Mouse (Mus musculus): ENCODE measurements around the gene Cdc42bpg. TPM values are rescaled to one million over a fixed set of nuclear protein-coding genes. Genes with fewer than 3 reads are reported as not detected.
A peak's percentile ranks its signal among the peaks of the same experiment; 100 is the strongest.

Cdc42bpg gene
- polyA plus RNA-seq, 1 experiment from 2014 or later: 1.3 TPM

DNA sequence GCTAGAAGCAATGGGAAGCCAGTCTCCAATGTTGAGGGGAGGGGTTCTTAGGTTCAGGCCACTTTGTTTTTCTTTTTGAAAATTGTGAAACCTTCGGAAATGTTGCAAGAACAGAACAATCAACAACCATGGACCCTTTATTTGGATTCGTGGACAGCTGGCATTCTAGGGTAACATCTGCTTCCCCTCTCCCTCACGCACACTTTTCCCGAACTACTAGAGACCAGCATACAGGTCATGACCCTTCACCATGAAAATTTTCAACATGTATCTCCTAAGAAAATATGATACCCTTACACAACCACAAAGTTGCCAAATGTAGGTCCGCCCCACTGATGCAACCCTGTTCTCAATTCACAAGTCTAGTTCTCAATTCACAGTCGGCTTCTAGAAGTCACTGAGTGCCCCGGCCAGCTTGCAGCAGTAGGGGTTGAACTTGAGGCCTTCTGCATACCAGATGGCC is 37.6 kb upstream of the Cdc42bpg start:
- WGBS: 78% methylated on average over 7 of the region's 7 CpGs
- ATAC-seq (ENCODE audit: insufficient read depth, low FRiP score, low read depth): no peak

DNA sequence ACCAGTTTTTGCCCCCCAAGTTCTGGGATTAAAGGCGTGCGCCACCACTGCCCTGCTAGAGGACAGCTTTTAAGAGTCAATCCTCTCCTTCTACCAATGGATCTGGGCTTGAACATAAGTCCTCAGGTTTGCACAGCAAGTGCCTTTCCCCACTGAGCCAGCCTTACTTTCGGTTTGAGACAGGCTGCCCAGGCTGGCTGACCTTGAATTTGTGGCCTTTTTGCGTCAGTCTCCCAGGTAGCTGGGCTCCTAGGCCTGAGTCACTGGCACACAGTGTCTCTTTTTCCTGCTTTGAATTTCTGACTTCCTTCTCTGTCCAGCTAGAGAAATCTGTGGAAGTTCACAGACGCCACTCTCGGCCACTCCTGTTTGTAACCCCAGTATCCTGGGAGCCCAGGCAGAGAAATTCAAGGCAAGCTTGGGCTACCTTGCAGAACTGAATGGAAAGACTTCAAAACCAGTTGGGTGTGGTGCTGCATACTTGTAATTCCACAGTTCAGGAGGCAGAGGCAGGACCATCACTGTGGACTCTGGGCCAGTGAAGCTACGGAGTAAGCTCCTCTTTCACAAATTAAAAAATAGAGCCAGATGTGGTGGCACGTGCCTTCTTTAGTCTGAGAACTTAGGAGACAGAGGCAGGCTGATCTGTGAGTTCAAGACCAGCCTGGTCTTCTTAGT is 36.3 kb upstream of the Cdc42bpg start:
- WGBS: 80% methylated on average over 8 of the region's 8 CpGs
- no peak overlapping the region for H3K27ac ChIP-seq
- ATAC-seq (ENCODE audit: insufficient read depth, low FRiP score, low read depth): no peak
- no peaks in the 10 kb centered on the region for H3K27me3 ChIP-seq (replicated peaks)
- no peaks in the 10 kb centered on the region for H3K9me3 ChIP-seq
- H3K36me3 ChIP-seq: no peaks in the 10 kb centered on the region
- no peak overlapping the region for H3K9ac ChIP-seq
- no peak overlapping the region for H3K4me2 ChIP-seq
- peaks cover 6% of the 10 kb centered on the region; the same call in 1 of the 2 replicates for H3K4me1 ChIP-seq
- no peak overlapping the region for H3K4me3 ChIP-seq (replicated peaks)

More for the DNA sequence above, 37.6 kb upstream of the Cdc42bpg start:
- Histone ChIP-seq H3K9ac (no peak overlapping the region), H3K9me3 (no peaks in the 10 kb centered on the region), H3K27me3 (replicated peaks) (no peaks in the 10 kb centered on the region), H3K4me3 (replicated peaks) (no peak overlapping the region), H3K4me1 (peaks cover 6% of the 10 kb centered on the region; the same call in 1 of the 2 replicates), H3K27ac (no peak overlapping the region), H3K4me2 (no peak overlapping the region), H3K36me3 (no peaks in the 10 kb centered on the region)

DNA sequence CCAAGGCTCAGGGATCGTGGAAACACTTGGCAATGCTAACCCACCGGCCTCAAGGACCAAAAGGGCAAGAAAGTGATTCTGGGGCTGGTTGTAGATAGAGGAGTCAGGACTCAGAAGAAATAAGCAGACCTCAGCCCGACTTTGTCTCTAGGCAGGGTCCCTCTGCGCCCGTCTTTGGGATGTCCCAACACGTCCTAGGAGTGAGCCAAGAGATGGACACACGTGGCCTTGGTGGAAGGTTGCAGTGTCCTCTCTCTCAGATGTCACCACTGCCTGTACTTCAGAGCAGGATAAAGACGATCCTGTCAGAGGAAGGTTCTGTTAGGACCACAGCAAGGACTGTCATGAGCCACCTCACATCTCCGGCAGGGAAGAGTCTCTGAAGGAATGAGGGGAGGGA is 35.6 kb upstream of the Cdc42bpg start:
- no peak overlapping the region for H3K9ac ChIP-seq
- WGBS: 58% methylated on average over 9 of the region's 9 CpGs
- no peak overlapping the region for H3K4me2 ChIP-seq
- no peaks in the 10 kb centered on the region for H3K27me3 ChIP-seq (replicated peaks)
- peaks cover 9% of the 10 kb centered on the region for H3K4me1 ChIP-seq
- H3K36me3 ChIP-seq: no peaks in the 10 kb centered on the region
- no peak overlapping the region for H3K27ac ChIP-seq
- no peak for ATAC-seq (ENCODE audit: insufficient read depth, low FRiP score, low read depth)
- H3K4me3 ChIP-seq (replicated peaks): no peak overlapping the region
- H3K9me3 ChIP-seq: no peaks in the 10 kb centered on the region

DNA sequence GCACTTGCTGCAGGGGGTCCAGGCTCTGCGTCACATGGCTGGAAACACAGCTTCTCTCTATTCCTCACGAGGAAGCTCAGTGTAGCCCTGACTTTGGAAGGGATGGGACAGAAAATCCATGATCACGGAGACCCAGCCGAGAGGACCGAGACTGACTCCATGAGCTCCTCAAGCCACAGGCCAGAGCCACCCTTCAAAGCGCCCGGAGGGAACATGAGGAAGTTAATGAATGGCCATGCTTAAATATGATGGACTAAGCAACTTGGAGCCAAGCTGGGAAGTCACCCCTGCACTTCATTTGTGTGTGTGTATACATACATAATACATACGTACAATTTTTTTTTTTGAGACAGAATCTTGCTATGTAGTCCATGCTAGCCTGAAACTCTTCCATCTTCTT is 35.0 kb upstream of the Cdc42bpg start:
- no peak overlapping the region for H3K4me3 ChIP-seq (replicated peaks)
- no peak for ATAC-seq (ENCODE audit: insufficient read depth, low FRiP score, low read depth)
- peaks cover 12% of the 10 kb centered on the region for H3K4me1 ChIP-seq
- H3K9ac ChIP-seq: no peak overlapping the region
- 32% methylated on average over 8 of the region's 8 CpGs for WGBS
- H3K36me3 ChIP-seq: no peaks in the 10 kb centered on the region
- no peak overlapping the region for H3K27ac ChIP-seq
- H3K9me3 ChIP-seq: no peaks in the 10 kb centered on the region
- H3K27me3 ChIP-seq (replicated peaks): no peaks in the 10 kb centered on the region
- H3K4me2 ChIP-seq: no peak overlapping the region

DNA sequence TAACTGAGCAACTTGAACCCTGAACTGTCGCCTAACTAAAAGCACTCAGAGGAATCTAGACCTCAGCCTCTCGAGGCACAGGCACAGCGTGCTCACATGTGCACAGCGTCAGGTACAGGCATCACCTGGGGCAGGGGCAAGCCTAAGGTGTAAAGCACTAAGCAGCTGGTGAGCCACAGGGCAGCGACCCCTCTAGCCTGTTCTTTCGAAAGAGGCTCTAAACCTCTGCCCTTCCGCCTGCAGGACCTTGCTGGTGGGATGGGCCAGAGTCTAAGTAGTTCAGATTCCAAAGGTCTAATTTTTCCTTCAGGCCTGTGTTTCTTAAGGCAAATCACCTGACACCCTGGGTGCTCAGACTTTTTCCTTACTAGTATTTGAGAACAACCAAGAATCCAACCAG is 34.2 kb upstream of the Cdc42bpg start:
- no peak overlapping the region for H3K27ac ChIP-seq
- WGBS: 64% methylated on average over 7 of the region's 7 CpGs

DNA sequence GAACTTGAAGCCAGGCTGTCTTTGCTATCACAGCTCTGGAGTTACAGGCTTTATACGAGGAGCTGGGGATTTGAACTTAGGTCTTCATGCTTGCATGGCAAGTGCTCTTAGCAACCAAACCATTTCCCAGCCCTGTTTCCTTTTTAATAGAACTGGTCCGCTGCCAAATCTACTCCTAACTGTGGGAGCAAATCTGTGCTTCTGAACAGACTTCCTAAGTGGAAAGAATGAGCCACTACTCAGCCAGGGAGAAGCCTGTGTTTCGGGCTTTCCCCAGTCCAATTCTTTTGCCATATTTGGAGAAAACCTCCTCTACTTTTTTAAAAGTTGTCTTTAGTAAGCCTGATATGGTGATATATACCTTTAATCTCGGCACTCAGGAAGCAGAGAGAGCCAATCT is 33.5 kb upstream of the Cdc42bpg start:
- ATAC-seq (ENCODE audit: insufficient read depth, low FRiP score, low read depth): no peak
- H3K27ac ChIP-seq: 0 out of 2 replicates have a peak overlapping the region, but pooled peaks have one; percentile 3
- 73% methylated on average over 4 of the region's 4 CpGs for WGBS

More for the DNA sequence above, 34.2 kb upstream of the Cdc42bpg start:
- H3K9me3 ChIP-seq: no peaks in the 10 kb centered on the region
- H3K27me3 ChIP-seq (replicated peaks): no peaks in the 10 kb centered on the region
- no peak overlapping the region for H3K9ac ChIP-seq
- no peak for ATAC-seq (ENCODE audit: insufficient read depth, low FRiP score, low read depth)
- no peak overlapping the region for H3K4me3 ChIP-seq (replicated peaks)
- H3K4me1 ChIP-seq: peaks cover 12% of the 10 kb centered on the region
- H3K4me2 ChIP-seq: no peak overlapping the region
- H3K36me3 ChIP-seq: no peaks in the 10 kb centered on the region

DNA sequence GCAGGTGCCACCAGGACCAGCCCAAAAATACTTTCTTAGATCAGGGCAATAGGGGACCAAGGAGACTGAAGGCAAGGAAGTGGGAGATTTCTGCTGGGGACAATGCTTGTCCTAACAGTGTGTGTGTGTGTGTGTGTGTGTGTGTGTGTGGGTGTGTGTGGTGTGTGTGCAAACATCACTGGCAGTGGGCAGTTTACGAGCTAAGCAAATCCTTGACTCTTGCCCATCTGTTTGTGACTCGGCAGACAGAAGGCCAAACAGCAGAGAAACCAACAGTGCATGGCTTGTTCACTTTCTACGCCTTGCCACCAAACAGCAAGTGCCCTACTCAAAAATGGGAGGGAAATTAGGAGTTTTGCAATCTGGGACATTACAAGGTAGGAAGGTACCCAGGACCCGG is 32.7 kb upstream of the Cdc42bpg start:
- no peaks in the 10 kb centered on the region for H3K27me3 ChIP-seq (replicated peaks)
- H3K4me3 ChIP-seq (replicated peaks): no peak overlapping the region
- no peak overlapping the region for H3K9ac ChIP-seq
- no peaks in the 10 kb centered on the region for H3K9me3 ChIP-seq
- no peaks in the 10 kb centered on the region for H3K36me3 ChIP-seq
- H3K4me1 ChIP-seq: peaks cover 21% of the 10 kb centered on the region
- WGBS: 74% methylated on average over 4 of the region's 4 CpGs
- H3K27ac ChIP-seq: no peak overlapping the region
- ATAC-seq (ENCODE audit: insufficient read depth, low FRiP score, low read depth): no peak
- no peak overlapping the region for H3K4me2 ChIP-seq

More for the DNA sequence above, 33.5 kb upstream of the Cdc42bpg start:
- H3K4me3 ChIP-seq (replicated peaks): no peak overlapping the region
- H3K9ac ChIP-seq: no peak overlapping the region
- no peak overlapping the region for H3K4me2 ChIP-seq
- H3K36me3 ChIP-seq: no peaks in the 10 kb centered on the region
- no peaks in the 10 kb centered on the region for H3K27me3 ChIP-seq (replicated peaks)
- no peaks in the 10 kb centered on the region for H3K9me3 ChIP-seq
- H3K4me1 ChIP-seq: peaks cover 12% of the 10 kb centered on the region

DNA sequence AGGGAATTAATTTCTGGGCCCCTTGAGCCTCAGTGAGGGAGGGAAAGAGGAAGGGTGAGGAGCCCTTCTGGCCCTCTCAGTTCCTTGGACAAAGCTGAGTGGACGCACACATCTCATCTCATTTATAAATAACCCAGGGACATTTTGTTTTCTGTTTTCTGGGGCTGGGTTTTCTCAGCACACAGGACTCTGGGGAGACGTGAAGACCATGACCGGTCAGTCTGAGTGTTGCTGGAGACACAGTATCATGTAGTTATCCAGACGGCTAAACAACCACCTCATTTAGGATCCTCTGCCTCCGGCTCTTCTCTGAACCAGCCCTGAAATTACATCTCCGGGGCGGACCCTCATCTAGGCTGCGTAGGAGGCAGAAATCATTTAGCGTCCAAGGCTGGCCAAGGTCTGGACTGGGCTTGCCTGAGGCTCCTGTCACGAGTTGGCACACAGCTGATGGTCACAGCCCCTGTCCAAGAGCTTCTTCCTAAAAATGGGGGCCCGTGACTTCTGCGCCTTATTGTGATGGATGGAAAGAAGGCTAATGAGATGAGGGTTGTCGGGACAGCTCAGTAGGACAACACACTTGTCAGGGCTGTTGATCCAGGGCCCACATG is 32.2 kb upstream of the Cdc42bpg start:
- no peak overlapping the region for H3K4me3 ChIP-seq (replicated peaks)
- no peaks in the 10 kb centered on the region for H3K36me3 ChIP-seq
- 84% methylated on average over 13 of the region's 13 CpGs for WGBS
- H3K4me1 ChIP-seq: peaks cover 26% of the 10 kb centered on the region
- H3K27me3 ChIP-seq (replicated peaks): no peaks in the 10 kb centered on the region
- no peak overlapping the region for H3K27ac ChIP-seq
- ATAC-seq (ENCODE audit: insufficient read depth, low FRiP score, low read depth): no peak
- H3K9ac ChIP-seq: no peak overlapping the region
- H3K9me3 ChIP-seq: no peaks in the 10 kb centered on the region
- H3K4me2 ChIP-seq: no peak overlapping the region

DNA sequence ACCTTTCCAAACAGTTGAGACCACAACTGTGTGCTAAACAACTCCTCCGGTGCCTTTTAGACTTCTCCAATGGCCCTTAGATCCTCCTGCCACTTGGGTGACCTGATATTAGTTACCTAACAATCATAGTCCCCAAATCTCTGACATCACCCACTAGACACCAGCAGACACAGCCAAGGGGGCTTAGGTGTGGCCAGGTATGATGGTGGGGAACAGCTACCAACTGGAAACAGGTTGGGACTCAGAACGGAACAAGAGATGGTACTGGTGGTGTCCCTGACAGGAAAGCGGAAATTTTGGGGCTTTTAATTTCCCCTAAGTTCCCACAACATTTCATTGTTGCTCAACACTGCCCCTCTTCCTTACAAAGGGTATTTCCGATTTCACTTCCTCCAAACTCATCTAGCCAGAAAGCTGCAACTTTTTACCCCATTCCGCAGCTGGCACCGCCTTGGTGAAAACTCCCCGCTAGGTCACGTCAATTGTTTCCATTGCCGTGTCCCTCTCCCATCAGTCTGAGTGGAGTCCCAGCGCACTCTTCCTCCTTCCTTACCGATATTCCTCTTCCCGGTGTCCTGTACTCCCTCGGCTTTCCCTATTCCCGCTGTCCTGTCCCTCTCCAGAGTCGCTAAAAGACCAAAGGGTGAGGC is 30.4 kb upstream of the Cdc42bpg start:
- peak overlapping the region; percentile 49; the same call in 1 of the 2 replicates for H3K9ac ChIP-seq
- H3K9me3 ChIP-seq: no peaks in the 10 kb centered on the region
- 0 out of 2 replicates have a peak, but pooled peaks have one; percentile 4 for ATAC-seq (ENCODE audit: insufficient read depth, low FRiP score, low read depth)
- peak overlapping the region; percentile 95 for H3K4me2 ChIP-seq
- H3K4me1 ChIP-seq: peaks cover 40% of the 10 kb centered on the region
- peak overlapping the region; percentile 88 for H3K27ac ChIP-seq
- H3K36me3 ChIP-seq: peaks cover under 1% of the 10 kb centered on the region; the same call in 1 of the 2 replicates
- WGBS: 7% methylated on average over 15 of the region's 15 CpGs
- H3K4me3 ChIP-seq (replicated peaks): peak overlapping the region; percentile 87
- no peaks in the 10 kb centered on the region for H3K27me3 ChIP-seq (replicated peaks)

DNA sequence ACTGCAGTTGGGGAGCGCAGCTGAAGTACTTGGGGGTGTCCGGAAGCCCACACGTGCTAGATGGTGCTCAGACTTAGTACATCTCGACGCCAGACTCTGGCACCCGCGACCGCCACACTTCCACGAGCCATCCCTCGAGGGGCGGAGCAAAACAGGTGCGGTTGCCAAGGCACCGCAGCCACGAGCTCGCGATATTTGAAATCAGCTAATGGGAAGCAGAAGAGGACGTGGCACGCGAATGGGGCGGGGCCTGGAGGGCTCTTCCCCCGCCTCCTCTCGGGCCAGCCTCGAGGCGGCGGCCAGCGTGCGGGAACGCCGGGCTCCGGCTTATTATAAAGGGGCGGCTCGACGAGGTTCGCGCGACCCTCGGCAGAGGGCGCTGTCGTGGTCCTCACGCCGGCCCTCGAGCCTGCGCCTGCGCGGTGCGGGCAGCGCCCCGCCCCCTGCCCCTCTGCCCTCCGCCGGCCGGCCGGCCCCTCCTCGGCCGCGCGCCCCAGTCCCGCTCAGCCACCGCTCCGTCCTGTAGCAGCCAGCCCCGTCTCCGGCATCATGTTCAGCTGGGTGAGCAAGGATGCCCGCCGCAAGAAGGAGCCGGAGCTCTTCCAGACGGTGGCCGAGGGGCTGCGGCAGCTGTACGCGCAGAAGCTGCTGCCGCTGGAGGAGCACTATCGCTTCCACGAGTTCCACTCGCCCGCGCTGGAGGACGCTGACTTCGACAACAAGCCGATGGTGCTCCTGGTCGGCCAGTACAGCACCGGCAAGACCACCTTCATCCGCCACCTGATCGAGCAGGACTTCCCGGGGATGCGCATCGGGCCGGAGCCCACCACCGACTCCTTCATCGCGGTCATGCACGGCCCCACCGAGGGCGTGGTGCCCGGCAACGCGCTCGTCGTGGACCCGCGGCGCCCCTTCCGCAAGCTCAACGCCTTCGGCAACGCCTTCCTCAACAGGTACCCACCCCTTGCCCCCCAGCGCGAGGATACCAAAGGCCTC is 29.5 kb upstream of the Cdc42bpg start, which contains the start of gene Ehd1:
TSS of gene Ehd1 (plus strand) at position 300 of the 996 bp plus-strand sequence.
- WGBS: under 1% methylated on average over 101 of the region's 106 CpGs
- Histone ChIP-seq H3K4me3 (replicated peaks) (peak within 1 kb of the TSS; percentile 87), H3K9me3 (no peaks in the 10 kb centered on the region)

More for the DNA sequence above, 29.5 kb upstream of the Cdc42bpg start, which contains the start of gene Ehd1:
- ATAC-seq (ENCODE audit: insufficient read depth, low FRiP score, low read depth): peak; percentile 94
- H3K36me3 ChIP-seq: peaks cover 7% of the 10 kb centered on the region
- peak within 1 kb of the TSS; percentile 70 for H3K9ac ChIP-seq
- peak within 1 kb of the TSS; percentile 95 for H3K4me2 ChIP-seq
- H3K4me1 ChIP-seq: peaks cover 37% of the 10 kb centered on the region
- peak within 1 kb of the TSS; percentile 88 for H3K27ac ChIP-seq
- no peaks in the 10 kb centered on the region for H3K27me3 ChIP-seq (replicated peaks)
